Mouse (Mus musculus) bone marrow, adult 2 months (tissue): ENCODE data around the gene Hba-a2. TPM values are rescaled to one million over a fixed set of nuclear protein-coding genes. Genes with fewer than 3 reads are reported as not detected.

ENCODE experiments used
- H3K27ac ChIP-seq: fragments of 200-500 bp; 2 replicates; pipeline ENCODE4 v1.5.1; 2012; ENCODE audit warnings: low read depth, mild to moderate bottlenecking, control low read depth, inconsistent platforms, low read length; ENCODE audit not compliant: control insufficient read depth, poor library complexity, insufficient read depth
- H3K4me1 ChIP-seq: fragments of 200-500 bp; 2 replicates; pipeline ENCODE4 v1.6.1; 2011; ENCODE audit warnings: low read length; ENCODE audit not compliant: control insufficient read depth, insufficient read depth
- H3K4me3 ChIP-seq: fragments of 200-500 bp; replicated peaks from 2 replicates; pipeline ENCODE3; 2011; ENCODE audit warnings: mild to moderate bottlenecking, low read depth, low read length, control low read depth; ENCODE audit not compliant: control insufficient read depth
- CTCF ChIP-seq: fragments of 200-500 bp; IDR thresholded peaks from 2 replicates; pipeline ENCODE4 v1.5.1; 2011; ENCODE audit warnings: low read length, control low read depth; ENCODE audit not compliant: control insufficient read depth, insufficient read depth
- POLR2A ChIP-seq: fragments of 200-500 bp; IDR thresholded peaks from 2 replicates; pipeline ENCODE4 v1.6.1; 2011; ENCODE audit warnings: low read depth, mild to moderate bottlenecking, control low read depth, low read length, borderline replicate concordance; ENCODE audit not compliant: control insufficient read depth
- WGBS: fragments of 180-500 bp; shearing (Covaris S2); methylation state at CpG from one replicate; pipeline ENCODE4 v1.1.7; 2018; 5-methylcytosine and 5-hydroxymethylcytosine counted together
- polyA plus RNA-seq: library from polyadenylated mRNA; stranded (reverse); fragments of >200 nt; gene quantifications from 2 replicates; pipeline ENCODE4 v1.2.4, GENCODE M21; 2011; ENCODE audit warnings: low replicate concordance; ENCODE audit not compliant: missing spikeins, insufficient read depth, insufficient read length

Gene Hba-a2
- polyA plus RNA-seq, 1 experiment: 164,365 TPM

- H3K4me1 ChIP-seq: no peaks in the 10 kb centered on the region; the same call in 1 of the 2 replicates
- no peak overlapping the region for H3K4me3 ChIP-seq
- 57% methylated on average over 3 of the region's 3 CpGs for WGBS
These were observed 31.1 kb upstream of the Hba-a2 start for GRCm38 (mm10) chr11:32265117-32265738.

DNA sequence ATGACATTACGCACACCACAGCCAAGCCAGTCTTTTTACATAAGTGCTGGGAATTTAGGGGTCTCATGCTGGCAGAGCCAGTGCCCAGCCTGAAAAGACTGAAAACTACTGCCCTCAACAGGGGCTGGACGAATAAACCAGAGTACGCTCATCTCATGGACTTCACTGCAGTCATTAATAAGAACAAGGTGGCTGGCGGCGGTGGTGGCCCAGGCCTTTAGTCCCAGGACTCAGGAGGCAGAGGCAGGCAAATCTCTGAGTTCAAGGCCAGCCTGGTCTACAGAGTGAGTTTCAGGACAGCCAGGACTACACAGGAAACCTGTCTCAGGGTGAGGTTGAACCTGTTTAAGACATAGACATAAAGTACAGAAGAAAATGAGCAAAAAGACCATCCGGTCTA is 30.1 kb upstream of the Hba-a2 start:
- TF ChIP-seq POLR2A (no peak), CTCF (no peak)
- peaks cover under 1% of the 10 kb centered on the region; the same call in 1 of the 2 replicates for H3K4me1 ChIP-seq
- H3K4me3 ChIP-seq: no peak overlapping the region
- peak overlapping the region; percentile 36 for H3K27ac ChIP-seq
- 91% methylated on average over 6 of the region's 6 CpGs for WGBS

More at GRCm38 (mm10) chr11:32265117-32265738, 31.1 kb upstream of the Hba-a2 start:
- peak overlapping the region; percentile 73; the same call in 1 of the 2 replicates for H3K27ac ChIP-seq
- TF ChIP-seq CTCF (no peak), POLR2A (no peak)

DNA sequence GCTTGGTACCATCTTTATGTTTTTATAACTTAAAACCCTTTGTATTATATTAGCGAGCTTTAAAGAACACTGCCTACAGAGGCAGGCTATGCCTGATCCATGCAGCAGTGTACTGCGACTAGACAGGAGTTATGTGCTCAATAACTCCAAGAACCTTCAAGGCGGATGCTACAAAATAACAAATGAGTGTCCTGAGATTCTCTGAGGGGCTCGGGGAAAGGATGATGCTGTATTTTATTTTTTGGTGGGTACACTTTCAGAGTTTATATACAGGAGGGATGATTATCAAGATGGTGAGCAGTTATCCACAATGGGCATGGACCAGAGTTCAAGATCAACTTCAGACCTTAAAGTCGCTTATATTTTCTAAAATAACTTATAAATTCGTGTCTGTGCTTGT is 29.5 kb upstream of the Hba-a2 start:
- TF ChIP-seq CTCF (no peak), POLR2A (no peak)
- 27% methylated on average over 6 of the region's 6 CpGs for WGBS
- Histone ChIP-seq H3K4me1 (peaks cover 3% of the 10 kb centered on the region), H3K4me3 (peak overlapping the region; percentile 94), H3K27ac (peak overlapping the region; percentile 96)

GRCm38 (mm10) chr11:32267188-32267884 is 29.0 kb upstream of the Hba-a2 start, which contains the start of gene Nprl3:
TSS of gene Nprl3 (minus strand) at chr11:32267707.
- WGBS: under 1% methylated on average over 54 of the region's 54 CpGs
- TF ChIP-seq POLR2A (peak; percentile 93; the same call in 1 of the 2 replicates), CTCF (no peak)
- Histone ChIP-seq H3K4me3 (peak within 1 kb of the TSS; percentile 94), H3K27ac (peak within 1 kb of the TSS; percentile 96), H3K4me1 (peaks cover 3% of the 10 kb centered on the region)

DNA sequence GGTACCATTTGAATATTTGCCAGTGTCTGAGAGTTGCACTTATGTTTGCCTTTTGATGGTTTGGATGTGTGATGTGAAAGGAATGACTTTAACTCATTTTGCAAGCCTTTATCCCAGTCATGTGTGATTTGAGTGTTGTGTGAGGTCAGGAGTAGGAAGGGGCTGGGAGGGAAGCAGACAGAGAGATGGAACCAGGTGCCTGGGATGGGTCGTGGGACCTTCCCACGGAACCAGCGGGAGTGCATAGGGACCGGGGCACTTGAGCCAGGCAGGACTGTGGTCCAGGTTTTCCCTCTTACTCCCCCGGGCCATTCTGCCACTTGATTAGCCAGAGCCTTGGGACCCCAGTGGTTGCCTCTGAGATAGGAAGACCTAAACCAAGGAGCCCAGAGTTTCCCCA is 28.3 kb upstream of the Hba-a2 start:
- TF ChIP-seq POLR2A (no peak), CTCF (no peak)
- H3K4me1 ChIP-seq: peaks cover 3% of the 10 kb centered on the region
- H3K4me3 ChIP-seq: peak overlapping the region; percentile 4
- WGBS: 25% methylated on average over 5 of the region's 5 CpGs
- H3K27ac ChIP-seq: peak overlapping the region; percentile 96

GRCm38 (mm10) chr11:32268952-32269351 is 27.3 kb upstream of the Hba-a2 start:
- Histone ChIP-seq H3K27ac (peak overlapping the region; percentile 96), H3K4me3 (peak overlapping the region; percentile 6), H3K4me1 (peaks cover 3% of the 10 kb centered on the region)
- TF ChIP-seq CTCF: no peak
- 60% methylated on average over 5 of the region's 5 CpGs for WGBS

DNA sequence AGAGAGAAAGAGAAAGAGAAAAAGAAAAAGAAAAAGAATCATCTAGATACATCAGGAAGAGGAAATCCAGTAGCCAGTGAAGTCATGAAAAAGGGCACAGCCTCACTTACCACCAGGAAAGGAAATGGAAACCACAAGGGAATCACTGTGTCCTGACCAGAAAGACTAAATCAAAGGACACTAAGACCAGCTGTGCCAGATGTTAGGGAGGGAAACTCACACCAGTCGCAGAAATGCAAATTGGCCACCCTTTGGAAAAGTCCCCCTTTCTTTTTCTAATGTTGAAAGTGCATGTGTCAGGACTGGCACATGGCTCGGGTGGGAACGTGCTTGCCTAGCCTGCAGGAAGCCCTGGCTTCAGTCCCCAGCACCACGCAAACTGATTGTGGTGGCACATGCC is 25.1 kb upstream of the Hba-a2 start:
- 26% methylated on average over 4 of the region's 4 CpGs for WGBS
- Histone ChIP-seq H3K27ac (no peak overlapping the region), H3K4me1 (peaks cover 3% of the 10 kb centered on the region), H3K4me3 (no peak overlapping the region)
- no peak; the same call in 1 of the 2 replicates for TF ChIP-seq CTCF
- TF ChIP-seq POLR2A: no peak

GRCm38 (mm10) chr11:32276347-32276746 is 19.9 kb upstream of the Hba-a2 start, which contains the start of gene Hba-x:
TSS of gene Hba-x (plus strand) at chr11:32276400.
- Histone ChIP-seq H3K27ac (no peak within 1 kb of the TSS), H3K4me1 (peaks cover 3% of the 10 kb centered on the region), H3K4me3 (no peak within 1 kb of the TSS)
- TF ChIP-seq CTCF: no peak
- no peak for TF ChIP-seq POLR2A
- WGBS: 83% methylated on average over 3 of the region's 3 CpGs
